Mouse (Mus musculus) thymus, postnatal 14 days (tissue): ENCODE data around the gene Mbd3.
"Not testable (repeated sequence)": the region's sequence is repeated elsewhere in the genome, so short reads cannot be mapped to it uniquely, and the experiment has no call there.

Experiments used
- DNase-seq: peaks from one replicate; pipeline ENCODE4 v3.0.0; 2021

Gene Mbd3

GRCm38 (mm10) chr10:80363734-80364133, 35.6 kb downstream of the Mbd3 start:
- no peak for DNase-seq

DNA sequence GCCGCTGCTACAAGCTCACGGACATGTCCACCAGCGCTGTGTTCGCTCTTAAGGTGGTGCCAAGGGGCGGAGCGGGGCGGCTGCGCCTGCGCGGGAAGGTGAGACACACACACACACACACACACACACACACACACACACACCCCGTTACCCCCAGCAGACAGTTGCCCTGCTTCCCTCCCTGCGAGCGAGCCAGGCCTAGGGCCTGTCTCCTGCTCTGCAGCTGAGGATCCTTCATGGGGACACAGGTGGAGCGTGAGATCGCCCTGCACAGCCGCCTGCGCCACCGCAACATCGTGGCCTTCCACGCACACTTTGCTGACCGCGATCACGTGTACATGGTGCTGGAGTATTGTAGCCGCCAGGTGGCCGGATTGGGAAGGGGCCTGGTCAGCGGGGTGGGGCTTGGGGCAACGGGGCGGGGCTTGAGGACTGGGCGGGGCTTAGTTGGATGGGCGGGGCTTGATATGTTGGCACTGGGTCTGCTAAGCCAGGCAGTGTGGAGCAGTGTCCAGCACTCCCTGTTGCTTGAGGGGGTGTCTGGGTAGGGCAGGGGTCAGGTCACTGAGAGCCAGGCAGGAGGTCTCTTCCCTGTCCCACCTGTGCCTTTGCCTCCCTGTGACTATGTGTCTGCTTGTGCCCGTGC, 41.2 kb downstream of the Mbd3 start:
- no peak for DNase-seq

GRCm38 (mm10) chr10:80357336-80357735, 42.0 kb downstream of the Mbd3 start:
- no peak for DNase-seq

DNA sequence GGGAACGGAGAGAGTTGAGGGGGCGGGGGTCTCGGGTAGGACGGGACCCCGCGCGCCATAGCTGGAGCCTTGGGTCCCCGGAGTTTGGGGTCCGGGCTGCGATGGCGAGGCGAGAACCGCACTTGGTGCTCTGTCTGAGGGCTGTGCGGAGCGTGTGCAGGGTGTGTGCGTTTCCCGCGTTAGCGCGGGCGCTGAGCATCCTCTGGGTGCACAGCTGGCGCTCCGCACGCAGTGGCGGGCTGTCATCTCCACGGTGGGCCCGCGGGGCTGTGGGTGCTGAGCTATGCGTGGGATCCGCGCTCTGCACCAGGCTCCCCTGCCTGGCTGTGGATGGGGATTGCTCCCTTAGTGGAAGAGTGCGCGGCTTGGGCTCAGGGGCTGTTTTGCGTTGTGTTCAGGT, 42.6 kb downstream of the Mbd3 start:
- DNase-seq, result no peak

GRCm38 (mm10) chr10:80356001-80356682, 43.2 kb downstream of the Mbd3 start, which contains the start of gene Plk5:
TSS of gene Plk5 (plus strand) at chr10:80356459.
- no peak for DNase-seq

GRCm38 (mm10) chr10:80355431-80355830, 43.9 kb downstream of the Mbd3 start:
- no peak for DNase-seq

- DNase-seq, result no peak
These were observed 46.6 kb downstream of the Mbd3 start for GRCm38 (mm10) chr10:80352727-80353126.

GRCm38 (mm10) chr10:80351896-80352295, 47.5 kb downstream of the Mbd3 start:
- no peak for DNase-seq

GRCm38 (mm10) chr10:80350292-80350691, 49.1 kb downstream of the Mbd3 start:
- DNase-seq, result peak; percentile 88

DNA sequence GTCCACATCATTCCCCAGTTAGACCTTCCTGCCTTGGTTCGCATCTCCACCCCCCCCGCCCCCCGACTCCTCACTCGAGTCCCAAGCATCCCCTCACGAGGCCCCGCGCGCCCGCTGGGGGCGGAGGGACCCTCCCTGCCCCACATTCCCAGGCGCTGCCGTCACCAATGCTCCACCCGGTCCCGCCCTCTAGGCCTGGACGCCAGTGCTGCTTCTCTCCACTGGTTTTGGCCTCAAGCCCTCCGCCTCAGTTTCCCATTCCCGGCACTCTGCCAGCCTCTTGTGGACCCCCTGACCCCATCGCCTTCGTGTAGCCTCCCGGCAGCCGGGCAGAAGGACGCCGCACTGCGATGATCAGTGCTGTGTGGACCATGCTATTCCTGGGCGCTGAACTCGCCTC, 50.4 kb downstream of the Mbd3 start:
- no peak for DNase-seq

DNA sequence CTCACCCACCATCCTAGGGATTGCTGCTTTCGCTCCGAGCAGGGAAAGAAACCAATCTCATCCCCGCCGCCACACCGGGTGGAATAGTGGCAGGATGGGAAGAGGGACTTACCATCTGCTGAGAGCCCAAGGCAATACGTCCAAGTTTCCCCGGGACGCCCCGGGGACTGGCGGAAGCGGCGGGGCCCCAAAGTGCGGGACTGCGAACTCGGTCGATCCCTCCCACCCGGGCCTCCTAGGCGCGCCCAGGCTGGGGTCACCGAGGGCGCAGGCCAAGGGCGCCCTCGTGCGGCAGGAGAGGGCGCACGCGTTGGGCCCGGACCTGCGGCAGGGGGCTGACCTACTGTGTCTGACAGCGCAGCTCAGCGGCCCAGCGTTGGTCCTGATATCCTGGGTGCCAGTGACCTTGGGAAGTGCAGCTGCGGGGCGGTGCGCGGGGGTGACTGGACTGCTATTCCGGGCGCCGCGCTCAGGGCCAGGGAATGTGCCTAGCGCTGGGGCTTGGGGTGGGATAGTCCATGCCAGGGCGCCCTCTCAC, 51.0 kb downstream of the Mbd3 start, which contains the start of gene Adamtsl5:
Gene Adamtsl5, minus strand, starts transcription at position 169 of the 538 bp plus-strand sequence.
- DNase-seq, result peak; percentile 77

DNA sequence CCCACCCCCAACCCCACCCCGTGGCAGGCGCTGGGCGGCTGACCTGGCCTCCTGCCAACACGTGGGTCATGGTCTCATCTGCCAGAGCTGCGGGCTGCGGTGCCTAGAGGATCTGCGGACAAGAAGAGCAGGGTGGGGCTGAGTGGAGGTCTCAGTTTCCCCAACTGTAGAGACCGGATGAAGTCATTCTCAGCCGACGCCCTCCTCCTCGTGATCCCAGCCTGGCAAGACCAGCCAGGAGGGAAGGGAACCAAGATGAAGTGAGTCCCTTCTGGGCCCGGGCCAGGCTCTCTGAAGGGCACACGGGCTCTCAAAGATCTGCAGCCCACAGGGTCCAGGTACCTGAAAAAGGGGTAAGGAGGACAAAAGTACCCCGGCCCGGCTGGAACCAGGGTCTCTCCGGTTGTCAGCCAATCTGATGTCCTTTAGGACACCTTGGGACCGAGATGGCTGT, 51.8 kb downstream of the Mbd3 start:
- no peak for DNase-seq

GRCm38 (mm10) chr10:80345929-80346328, 53.4 kb downstream of the Mbd3 start:
- not testable (repeated sequence) for DNase-seq

- DNase-seq, result peak; percentile 54
These were observed 54.2 kb downstream of the Mbd3 start for GRCm38 (mm10) chr10:80345122-80345521.

- no peak for DNase-seq
These were observed 55.2 kb downstream of the Mbd3 start for GRCm38 (mm10) chr10:80344131-80344661.

DNA sequence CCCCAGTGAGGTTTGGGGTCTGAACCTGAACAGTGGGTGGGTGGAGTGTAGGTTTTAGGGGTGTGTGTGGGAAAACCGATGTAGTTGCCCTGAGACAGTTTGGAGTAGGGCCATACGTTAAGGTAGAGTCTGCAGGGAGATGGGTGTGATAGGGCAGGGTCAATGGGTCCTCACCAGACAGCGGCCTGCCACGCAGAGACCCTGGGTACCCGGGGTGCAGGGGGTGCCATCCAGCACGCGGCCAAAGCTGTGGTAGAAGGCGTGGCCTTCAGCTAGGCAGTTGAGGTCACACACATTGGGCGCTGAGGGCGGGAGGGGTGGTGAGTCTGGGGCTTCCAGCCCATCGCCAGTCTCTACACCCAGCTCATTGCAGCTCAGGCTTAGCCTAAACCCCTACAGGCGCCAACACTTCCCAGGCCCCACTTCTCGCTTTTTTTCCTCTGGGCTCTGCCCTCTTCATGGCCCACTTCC, 55.9 kb downstream of the Mbd3 start:
- no peak for DNase-seq

DNA sequence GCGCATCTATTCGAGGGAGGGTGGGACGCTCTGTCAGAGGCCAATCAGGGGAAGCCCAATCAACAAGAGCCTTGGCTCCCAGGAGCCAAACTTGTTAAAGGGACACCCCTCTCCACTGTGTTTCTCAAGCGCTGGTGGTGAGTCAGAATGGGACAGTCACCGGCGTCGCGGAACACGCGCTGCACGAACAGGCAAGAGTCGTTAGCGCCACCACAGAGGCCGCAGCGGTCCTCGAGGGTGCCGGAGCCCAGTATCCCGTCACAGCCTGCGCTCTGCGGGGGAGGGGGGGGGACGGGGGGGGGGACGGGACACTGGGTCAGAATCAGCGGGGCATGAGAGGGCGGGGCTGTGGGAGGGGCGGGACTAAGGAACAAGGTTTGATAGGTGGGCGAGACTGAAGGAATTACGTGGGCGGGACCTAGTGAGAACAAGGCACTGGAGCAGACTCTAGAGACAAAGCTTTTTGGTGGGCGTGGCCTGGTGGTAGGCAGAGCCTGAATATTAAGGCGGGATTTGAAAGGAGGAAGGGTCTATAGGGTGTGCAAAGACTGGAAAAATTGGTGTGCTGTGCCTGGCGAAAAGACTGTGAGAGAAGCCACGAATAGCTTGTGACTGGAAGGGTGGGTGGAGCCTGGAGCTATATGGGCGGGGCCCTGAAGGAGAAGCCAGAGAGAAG, 56.5 kb downstream of the Mbd3 start:
- DNase-seq, result peak; percentile 35
